Mouse (Mus musculus) embryonic facial prominence, embryonic 14.5 days (tissue): ENCODE data around the gene Igf2r. TPM values are rescaled to one million over a fixed set of nuclear protein-coding genes. Genes with fewer than 3 reads are reported as not detected.

ENCODE experiments used
- ATAC-seq: fragments of 200-750 bp; cut with Nextera tagmentation; 2 replicates; pipeline ENCODE4 v1.8.0; 2017; ENCODE audit warnings: low read depth, moderate number of reproducible peaks, moderate TSS enrichment
- DNase-seq: peaks from one replicate; pipeline ENCODE4 v3.0.0-alpha.2; 2015; ENCODE audit warnings: low spot score
- H3K27ac ChIP-seq: fragments of 300-500 bp; sonication (generic); replicated peaks from 2 replicates; pipeline ENCODE4 v1.5.1; 2014; ENCODE audit warnings: low read depth, mild to moderate bottlenecking, low read length, moderate library complexity
- H3K27me3 ChIP-seq: fragments of 300-500 bp; sonication (generic); replicated peaks from 2 replicates; pipeline ENCODE4 v1.6.1; 2014; ENCODE audit warnings: low read length; ENCODE audit not compliant: control insufficient read depth, insufficient read depth
- H3K36me3 ChIP-seq: fragments of 300-500 bp; sonication (generic); 2 replicates; pipeline ENCODE4 v1.6.1; 2014; ENCODE audit warnings: low read length, mixed read lengths; ENCODE audit not compliant: control insufficient read depth, insufficient read depth
- H3K4me1 ChIP-seq: fragments of 300-500 bp; sonication (generic); 2 replicates; pipeline ENCODE4 v1.6.1; 2014; ENCODE audit warnings: antibody characterized with exemption, low read length; ENCODE audit not compliant: control insufficient read depth, insufficient read depth
- H3K4me2 ChIP-seq: fragments of 300-500 bp; sonication (generic); 2 replicates; pipeline ENCODE4 v1.6.1; 2014; ENCODE audit warnings: low read depth, mild to moderate bottlenecking, low read length, moderate library complexity, mixed read lengths
- H3K4me3 ChIP-seq: fragments of 300-500 bp; sonication (generic); 2 replicates; pipeline ENCODE4 v1.5.1; 2014; ENCODE audit warnings: low read depth, mild to moderate bottlenecking, low read length
- H3K9ac ChIP-seq: fragments of 300-500 bp; sonication (generic); 2 replicates; pipeline ENCODE4 v1.6.1; 2014; ENCODE audit warnings: low read depth, mild to moderate bottlenecking, low read length, moderate library complexity, mixed read lengths
- H3K9me3 ChIP-seq: fragments of 300-500 bp; sonication (generic); 2 replicates; pipeline ENCODE4 v1.6.1; 2016; ENCODE audit warnings: low read length; ENCODE audit not compliant: control insufficient read depth
- WGBS: fragments of 180-500 bp; shearing (Covaris S2); extraction: QIAGEN DNeasy Blood & Tissue Kit; methylation state at CpG from one replicate; pipeline ENCODE4 v1.1.7; 2014; 5-methylcytosine and 5-hydroxymethylcytosine counted together
- polyA plus RNA-seq: library from polyadenylated mRNA; unstranded; fragments of >200 nt; fragmentation: Nextera tagmentation; extraction: Ambion mirVana; gene quantifications from 2 replicates; pipeline ENCODE4 v1.2.1, GENCODE M21; 2014

Igf2r gene
- polyA plus RNA-seq, 1 experiment from 2014 or later: 66.0 TPM

- 21% methylated on average over 8 of the region's 8 CpGs for WGBS
- Histone ChIP-seq H3K9ac (0 out of 2 replicates have a peak overlapping the region, but pooled peaks have one; percentile 2), H3K27me3 (no peaks in the 10 kb centered on the region), H3K4me3 (no peak overlapping the region), H3K9me3 (no peaks in the 10 kb centered on the region), H3K4me2 (peak overlapping the region; percentile 16), H3K4me1 (peaks cover 57% of the 10 kb centered on the region), H3K36me3 (peaks cover 44% of the 10 kb centered on the region), H3K27ac (peak overlapping the region; percentile 61)
- ATAC-seq (peak; percentile 65), DNase-seq (peak; percentile 86)
These were observed 19.8 kb downstream of the Igf2r start for GRCm38 (mm10) chr17:12749421-12750367.

- no peak overlapping the region for H3K9ac ChIP-seq
- ATAC-seq: no peak
- H3K27me3 ChIP-seq: no peaks in the 10 kb centered on the region
- WGBS: 69% methylated on average over 4 of the region's 4 CpGs
- peaks cover 76% of the 10 kb centered on the region for H3K36me3 ChIP-seq
- H3K4me3 ChIP-seq: no peak overlapping the region
- DNase-seq: no peak
- no peak overlapping the region for H3K27ac ChIP-seq
- H3K4me1 ChIP-seq: peaks cover 27% of the 10 kb centered on the region
- H3K4me2 ChIP-seq: no peak overlapping the region
- H3K9me3 ChIP-seq: peaks cover 32% of the 10 kb centered on the region
These were observed 23.7 kb downstream of the Igf2r start for GRCm38 (mm10) chr17:12745761-12746160.

DNA sequence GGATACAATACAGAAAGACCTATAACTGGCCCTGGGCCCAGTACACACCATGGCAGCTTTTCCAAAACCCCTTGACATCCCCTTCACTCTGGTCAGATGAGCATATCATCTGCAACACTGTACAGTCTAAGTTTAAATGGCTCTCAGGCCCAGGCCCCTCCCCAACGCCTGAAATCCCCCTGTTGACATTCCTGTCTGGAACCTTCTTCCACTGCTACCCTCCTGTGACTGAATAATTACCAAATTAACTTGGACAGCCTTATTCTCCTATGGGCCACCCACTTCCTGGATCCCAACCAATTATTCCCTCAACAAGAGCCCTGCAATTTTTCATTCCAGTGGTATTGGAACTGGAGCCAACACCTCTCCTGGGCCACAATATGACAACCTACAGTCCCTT is 25.4 kb downstream of the Igf2r start:
- Histone ChIP-seq H3K4me2 (peak overlapping the region; percentile 47), H3K9me3 (peaks cover 44% of the 10 kb centered on the region), H3K27ac (no peak overlapping the region), H3K27me3 (no peaks in the 10 kb centered on the region), H3K4me3 (0 out of 2 replicates have a peak overlapping the region, but pooled peaks have one; percentile 60), H3K4me1 (peaks cover 15% of the 10 kb centered on the region), H3K36me3 (peaks cover 93% of the 10 kb centered on the region), H3K9ac (no peak overlapping the region)
- no peak for DNase-seq
- 36% methylated on average over 1 of the region's 1 CpGs for WGBS
- ATAC-seq: no peak

DNA sequence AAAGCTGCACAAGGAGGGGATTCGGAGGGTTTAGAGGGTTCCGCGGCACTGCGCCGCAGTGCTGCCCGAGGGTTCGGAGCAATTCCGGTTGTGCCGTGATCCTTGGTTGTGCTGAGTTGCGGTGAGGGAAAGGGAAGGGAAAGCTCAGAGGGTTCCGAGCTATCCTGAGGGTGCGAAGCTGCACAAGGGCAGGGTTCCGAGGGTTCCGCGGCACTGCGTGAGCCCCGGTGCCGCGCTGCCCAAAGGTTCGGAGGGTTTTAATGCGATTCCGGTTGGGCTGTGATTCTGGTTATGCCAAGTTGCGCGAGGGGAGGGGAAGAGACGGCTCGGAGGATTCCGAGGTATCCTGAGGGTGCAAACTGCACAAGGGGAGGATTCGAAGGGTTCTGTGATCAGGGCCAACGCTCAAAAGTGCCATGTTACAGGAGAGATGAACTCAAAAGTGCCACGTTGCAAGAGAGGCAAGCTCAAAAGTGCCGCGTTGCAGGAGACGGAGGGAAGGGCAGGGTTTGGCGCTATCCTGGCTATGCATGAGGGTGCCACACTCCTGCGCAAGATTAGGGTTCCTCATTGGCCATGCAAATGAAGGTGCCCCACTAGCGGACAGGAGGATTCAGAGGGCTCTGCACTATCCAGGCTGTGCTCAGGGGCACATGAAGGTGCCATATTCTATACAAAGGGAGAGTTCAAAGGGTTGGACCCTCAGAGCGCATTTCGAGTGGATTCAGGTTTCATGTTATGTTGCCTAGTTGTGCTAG is 27.1 kb downstream of the Igf2r start:
- peak overlapping the region; percentile 47 for H3K4me2 ChIP-seq
- H3K9me3 ChIP-seq: peaks cover 44% of the 10 kb centered on the region
- peak overlapping the region; percentile 67 for H3K9ac ChIP-seq
- peak overlapping the region; percentile 60 for H3K4me3 ChIP-seq
- no peak for DNase-seq
- H3K36me3 ChIP-seq: peaks cover 90% of the 10 kb centered on the region
- peaks cover 5% of the 10 kb centered on the region; the same call in 1 of the 2 replicates for H3K4me1 ChIP-seq
- 52% methylated on average over 38 of the region's 38 CpGs for WGBS
- ATAC-seq: 0 out of 2 replicates have a peak, but pooled peaks have one; percentile 3
- peak overlapping the region; percentile 77 for H3K27ac ChIP-seq
- H3K27me3 ChIP-seq: no peaks in the 10 kb centered on the region

- Histone ChIP-seq H3K27me3 (no peaks in the 10 kb centered on the region), H3K27ac (peak overlapping the region; percentile 77), H3K4me2 (peak overlapping the region; percentile 47), H3K36me3 (peaks cover 84% of the 10 kb centered on the region), H3K4me1 (peaks cover 5% of the 10 kb centered on the region; the same call in 1 of the 2 replicates), H3K4me3 (peak overlapping the region; percentile 60), H3K9me3 (peaks cover 44% of the 10 kb centered on the region), H3K9ac (peak overlapping the region; percentile 67)
- ATAC-seq: peak; percentile 88
- peak; percentile 95 for DNase-seq
- 60% methylated on average over 34 of the region's 45 CpGs for WGBS
These were observed 28.1 kb downstream of the Igf2r start for GRCm38 (mm10) chr17:12741218-12741968.

DNA sequence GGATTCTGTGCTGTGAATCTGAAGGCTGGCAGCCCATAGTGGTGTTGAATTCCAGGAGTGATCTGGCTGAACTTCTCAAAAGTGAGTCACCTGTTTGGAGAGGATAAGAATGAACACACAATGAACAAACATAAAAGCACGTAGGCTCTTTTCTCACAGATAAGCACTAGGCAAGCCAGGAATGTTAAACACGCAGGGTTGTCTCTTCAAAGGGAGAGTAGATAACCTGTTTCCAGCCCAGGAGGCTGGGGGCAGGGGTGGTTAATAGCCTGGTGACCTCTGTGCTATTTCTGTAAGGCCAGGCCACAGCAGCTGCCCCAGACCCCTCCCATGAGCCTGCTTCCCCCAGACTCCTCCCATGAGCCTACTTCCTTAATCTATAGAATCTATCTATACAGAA is 29.1 kb downstream of the Igf2r start:
- DNase-seq (no peak), ATAC-seq (peak; percentile 10; the same call in 1 of the 2 replicates)
- H3K9ac ChIP-seq: no peak overlapping the region
- WGBS: 41% methylated on average over 2 of the region's 2 CpGs
- H3K36me3 ChIP-seq: peaks cover 82% of the 10 kb centered on the region
- H3K9me3 ChIP-seq: peaks cover 44% of the 10 kb centered on the region
- no peaks in the 10 kb centered on the region for H3K27me3 ChIP-seq
- H3K27ac ChIP-seq: peak overlapping the region; percentile 75
- 0 out of 2 replicates have a peak overlapping the region, but pooled peaks have one; percentile 1 for H3K4me2 ChIP-seq
- H3K4me1 ChIP-seq: peaks cover 15% of the 10 kb centered on the region
- no peak overlapping the region for H3K4me3 ChIP-seq

- Histone ChIP-seq H3K9ac (no peak overlapping the region), H3K27ac (peak overlapping the region; percentile 75), H3K4me3 (no peak overlapping the region), H3K36me3 (peaks cover 74% of the 10 kb centered on the region), H3K4me1 (peaks cover 21% of the 10 kb centered on the region), H3K27me3 (no peaks in the 10 kb centered on the region), H3K4me2 (no peak overlapping the region), H3K9me3 (peaks cover 44% of the 10 kb centered on the region)
- no peak for ATAC-seq
- DNase-seq: peak; percentile 80
- 42% methylated on average over 4 of the region's 4 CpGs for WGBS
These were observed 29.9 kb downstream of the Igf2r start for GRCm38 (mm10) chr17:12739516-12739915.

DNA sequence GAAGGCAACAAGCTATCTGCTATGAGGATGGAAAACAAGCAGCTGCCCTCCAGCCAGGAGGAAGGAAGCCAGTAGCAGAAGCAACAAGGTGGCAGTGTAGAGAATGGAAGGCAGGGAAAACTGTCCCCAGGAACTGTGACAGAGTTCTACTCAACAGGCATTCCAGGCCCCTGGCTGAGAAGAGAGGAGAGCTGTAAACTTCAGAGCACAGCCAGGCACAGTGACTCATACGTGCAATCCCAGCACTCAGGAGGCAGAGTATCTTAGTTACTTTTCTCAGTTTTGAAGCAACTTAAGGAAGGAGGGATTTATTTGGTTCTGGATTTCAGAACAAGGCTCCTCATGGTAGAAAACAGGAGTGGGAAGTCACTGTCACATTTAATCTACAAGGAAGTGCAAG is 31.5 kb downstream of the Igf2r start:
- H3K27me3 ChIP-seq: no peaks in the 10 kb centered on the region
- 0 out of 2 replicates have a peak overlapping the region, but pooled peaks have one; percentile 8 for H3K27ac ChIP-seq
- DNase-seq: no peak
- 52% methylated on average over 1 of the region's 1 CpGs for WGBS
- H3K4me1 ChIP-seq: peaks cover 28% of the 10 kb centered on the region
- H3K9me3 ChIP-seq: peaks cover 34% of the 10 kb centered on the region
- H3K36me3 ChIP-seq: peaks cover 69% of the 10 kb centered on the region
- H3K4me2 ChIP-seq: no peak overlapping the region
- H3K9ac ChIP-seq: no peak overlapping the region
- H3K4me3 ChIP-seq: no peak overlapping the region
- no peak for ATAC-seq
